Mouse (Mus musculus): ENCODE data around the gene Imp3. TPM values are rescaled to one million over a fixed set of nuclear protein-coding genes. Genes with fewer than 3 reads are reported as not detected.

The Imp3 gene
- polyA plus RNA-seq, 1 experiment from 2014 or later = 78.1 TPM

DNA sequence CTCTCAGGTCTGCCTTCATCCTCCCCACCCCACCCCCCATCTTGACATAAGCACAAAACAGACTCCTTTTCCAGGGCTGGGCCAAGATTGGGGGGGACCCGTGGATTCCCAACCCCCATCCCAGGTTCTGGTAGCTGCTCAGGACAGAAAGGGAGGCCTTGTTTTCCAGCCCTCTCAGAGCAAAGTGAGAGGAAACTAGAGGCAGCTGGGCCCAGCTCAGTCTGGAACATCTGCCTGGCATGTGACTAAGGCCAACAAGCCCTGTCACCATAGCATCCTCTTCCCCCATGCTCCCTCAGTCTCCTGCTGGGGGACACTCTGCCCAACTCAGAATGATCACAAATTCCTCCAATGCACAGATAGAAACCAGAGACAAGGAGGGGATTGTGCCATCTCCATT is 22.2 kb upstream of the Imp3 start:
- WGBS = 86% methylated on average over 1 of the region's 1 CpGs
- DNase-seq (ENCODE audit: low spot score) = no peak
- no peak for ATAC-seq (ENCODE audit: low FRiP score)

DNA sequence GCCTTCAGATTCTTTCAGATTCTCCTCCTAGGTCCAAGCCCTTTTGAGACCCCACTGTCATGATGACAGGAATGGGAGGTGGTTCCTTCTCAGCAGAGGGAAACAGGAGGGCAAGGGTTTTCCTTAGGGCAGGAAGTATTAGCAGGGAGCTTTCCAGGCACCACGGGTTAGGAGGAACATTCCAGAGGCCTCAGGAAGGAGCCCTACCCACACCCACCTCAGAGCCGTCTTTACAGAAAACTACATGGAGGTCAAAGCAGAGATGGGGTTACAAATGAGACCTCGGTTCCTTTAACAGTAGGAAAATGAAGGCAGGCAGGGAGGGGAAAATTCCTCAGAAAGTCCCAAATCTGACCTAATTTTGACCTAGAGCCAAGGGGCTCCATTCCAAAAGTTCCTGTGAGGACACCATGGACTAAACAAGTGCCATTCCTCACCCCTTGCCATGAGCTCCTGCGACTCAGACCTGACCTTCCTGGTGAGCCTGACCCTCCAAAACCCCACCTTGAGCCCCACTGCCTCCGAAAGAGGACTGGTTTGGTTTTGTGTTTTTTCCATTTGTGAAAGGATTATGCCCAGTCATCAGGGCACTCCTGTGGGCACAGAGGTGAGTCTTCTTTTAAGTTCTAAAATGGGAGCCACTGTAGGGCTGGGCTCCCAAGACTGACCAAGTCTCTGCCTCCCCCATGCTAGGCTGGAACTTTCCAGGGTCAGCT is 21.4 kb upstream of the Imp3 start:
- Histone ChIP-seq H3K27me3 (ENCODE audit: control insufficient read depth, insufficient read depth, low read length) (no peaks in the 10 kb centered on the region), H3K4me1 (replicated peaks; ENCODE audit: control insufficient read depth, insufficient read depth, low read length) (no peaks in the 10 kb centered on the region), H3K36me3 (replicated peaks; ENCODE audit: control insufficient read depth, insufficient read depth) (0 out of 2 replicates have a peak, but pooled peaks cover 3% of the 10 kb centered on the region), H3K4me3 (replicated peaks; ENCODE audit: low read length) (no peak overlapping the region), H3K27ac (no peak overlapping the region), H3K9me3 (ENCODE audit: control insufficient read depth, low read length) (no peaks in the 10 kb centered on the region), H3K4me2 (replicated peaks) (no peak overlapping the region), H3K9ac (no peak overlapping the region)
- DNase-seq (ENCODE audit: low spot score) = no peak
- no peak for ATAC-seq (ENCODE audit: low FRiP score)
- WGBS = 89% methylated on average over 5 of the region's 5 CpGs

More for the DNA sequence above, 22.2 kb upstream of the Imp3 start:
- Histone ChIP-seq H3K4me1 (replicated peaks; ENCODE audit: control insufficient read depth, insufficient read depth, low read length) (no peaks in the 10 kb centered on the region), H3K27me3 (ENCODE audit: control insufficient read depth, insufficient read depth, low read length) (no peaks in the 10 kb centered on the region), H3K9me3 (ENCODE audit: control insufficient read depth, low read length) (no peaks in the 10 kb centered on the region), H3K4me2 (replicated peaks) (no peak overlapping the region), H3K36me3 (replicated peaks; ENCODE audit: control insufficient read depth, insufficient read depth) (0 out of 2 replicates have a peak, but pooled peaks cover 3% of the 10 kb centered on the region), H3K9ac (no peak overlapping the region), H3K4me3 (replicated peaks; ENCODE audit: low read length) (no peak overlapping the region), H3K27ac (no peak overlapping the region)

DNA sequence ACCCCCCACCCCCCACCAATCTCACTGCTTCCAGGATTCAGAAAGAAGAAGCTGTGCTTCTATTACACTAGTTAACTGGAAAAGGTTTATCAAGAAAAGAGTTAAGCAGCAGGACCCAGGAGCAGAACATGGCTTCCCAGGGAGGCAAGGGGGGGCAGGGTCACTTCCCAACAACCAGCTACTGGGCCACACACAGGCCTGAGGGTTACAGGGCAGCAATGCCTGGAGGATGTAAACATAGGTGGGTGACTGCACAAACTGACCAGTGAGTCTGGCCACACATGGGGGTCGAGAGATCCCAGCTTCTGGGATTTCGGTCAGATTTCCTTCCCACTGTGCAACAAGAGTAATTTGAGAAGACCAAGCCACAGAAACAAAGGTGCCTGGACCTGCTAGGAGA is 20.1 kb upstream of the Imp3 start:
- 57% methylated on average over 2 of the region's 2 CpGs for WGBS
- H3K9me3 ChIP-seq (ENCODE audit: control insufficient read depth, low read length) = no peaks in the 10 kb centered on the region
- no peaks in the 10 kb centered on the region for H3K27me3 ChIP-seq (ENCODE audit: control insufficient read depth, insufficient read depth, low read length)
- H3K4me1 ChIP-seq (replicated peaks; ENCODE audit: control insufficient read depth, insufficient read depth, low read length) = no peaks in the 10 kb centered on the region
- H3K27ac ChIP-seq = no peak overlapping the region
- 0 out of 2 replicates have a peak, but pooled peaks cover 3% of the 10 kb centered on the region for H3K36me3 ChIP-seq (replicated peaks; ENCODE audit: control insufficient read depth, insufficient read depth)
- DNase-seq (ENCODE audit: low spot score) (no peak), ATAC-seq (ENCODE audit: low FRiP score) (no peak)
- no peak overlapping the region for H3K9ac ChIP-seq
- H3K4me3 ChIP-seq (replicated peaks; ENCODE audit: low read length) = no peak overlapping the region
- H3K4me2 ChIP-seq (replicated peaks) = no peak overlapping the region

- H3K4me3 ChIP-seq (replicated peaks; ENCODE audit: low read length) = no peak overlapping the region
- ATAC-seq (ENCODE audit: low FRiP score) (no peak), DNase-seq (ENCODE audit: low spot score) (no peak)
- no peaks in the 10 kb centered on the region for H3K4me1 ChIP-seq (replicated peaks; ENCODE audit: control insufficient read depth, insufficient read depth, low read length)
- no peak overlapping the region for H3K9ac ChIP-seq
- no peaks in the 10 kb centered on the region for H3K27me3 ChIP-seq (ENCODE audit: control insufficient read depth, insufficient read depth, low read length)
- H3K27ac ChIP-seq = no peak overlapping the region
- WGBS = 95% methylated on average over 13 of the region's 13 CpGs
- 0 out of 2 replicates have a peak, but pooled peaks cover 3% of the 10 kb centered on the region for H3K36me3 ChIP-seq (replicated peaks; ENCODE audit: control insufficient read depth, insufficient read depth)
- H3K4me2 ChIP-seq (replicated peaks) = no peak overlapping the region
- no peaks in the 10 kb centered on the region for H3K9me3 ChIP-seq (ENCODE audit: control insufficient read depth, low read length)
Measured at GRCm38 (mm10) chr9:56918466-56918865, 18.8 kb upstream of the Imp3 start.

GRCm38 (mm10) chr9:56922746-56923145 is 14.5 kb upstream of the Imp3 start:
- H3K27ac ChIP-seq = no peak overlapping the region
- H3K4me2 ChIP-seq (replicated peaks) = peak overlapping the region; percentile 35
- H3K9ac ChIP-seq = no peak overlapping the region
- H3K4me1 ChIP-seq (replicated peaks; ENCODE audit: control insufficient read depth, insufficient read depth, low read length) = peaks cover 5% of the 10 kb centered on the region; the same call in 1 of the 2 replicates
- ATAC-seq (ENCODE audit: low FRiP score) (no peak), DNase-seq (ENCODE audit: low spot score) (no peak)
- WGBS = 94% methylated on average over 4 of the region's 4 CpGs
- H3K36me3 ChIP-seq (replicated peaks; ENCODE audit: control insufficient read depth, insufficient read depth) = no peaks in the 10 kb centered on the region
- no peak overlapping the region for H3K4me3 ChIP-seq (replicated peaks; ENCODE audit: low read length)
- H3K9me3 ChIP-seq (ENCODE audit: control insufficient read depth, low read length) = no peaks in the 10 kb centered on the region
- no peaks in the 10 kb centered on the region for H3K27me3 ChIP-seq (ENCODE audit: control insufficient read depth, insufficient read depth, low read length)

DNA sequence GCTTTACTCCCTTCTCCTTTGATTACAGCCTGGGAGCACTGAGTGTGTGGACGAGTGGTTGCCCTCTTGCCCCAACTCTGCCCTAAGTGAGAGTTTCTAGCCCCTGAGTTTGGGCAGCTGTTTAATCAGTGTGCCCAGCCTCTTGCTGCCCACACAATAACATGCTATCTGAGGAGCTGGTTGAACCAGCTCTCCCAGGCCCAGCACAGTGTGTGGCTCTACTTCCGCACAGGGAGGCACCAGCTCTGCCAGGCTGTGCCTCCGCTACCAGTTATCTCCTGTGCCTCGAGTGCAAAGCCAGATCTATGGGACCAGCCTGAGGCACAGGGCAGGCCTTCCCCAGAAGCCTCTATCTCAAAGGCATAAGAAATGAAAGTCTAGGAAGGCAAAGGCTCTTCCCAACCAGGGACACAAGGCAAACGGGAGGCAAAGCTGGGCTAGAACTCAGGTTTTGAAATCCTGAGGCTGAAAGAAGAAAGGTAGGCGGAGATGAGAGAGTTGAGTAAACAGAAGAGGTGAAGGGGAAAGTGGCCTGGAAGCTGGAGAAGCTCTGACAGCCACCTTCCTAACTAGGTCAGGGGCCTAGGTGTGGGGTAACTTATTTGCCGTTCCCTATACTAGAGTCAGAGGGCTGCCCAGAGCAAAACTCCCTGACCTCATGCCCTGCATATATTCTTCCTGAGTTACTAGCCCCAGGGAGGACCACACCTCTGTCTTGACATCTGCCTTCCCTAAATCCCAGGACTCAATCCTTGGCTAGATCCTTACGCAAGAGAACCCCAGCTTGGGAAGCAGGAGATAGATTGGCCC is 13.2 kb upstream of the Imp3 start:
- DNase-seq (ENCODE audit: low spot score) (no peak), ATAC-seq (ENCODE audit: low FRiP score) (no peak)
- peak overlapping the region; percentile 35 for H3K4me2 ChIP-seq (replicated peaks)
- H3K36me3 ChIP-seq (replicated peaks; ENCODE audit: control insufficient read depth, insufficient read depth) = no peaks in the 10 kb centered on the region
- H3K9ac ChIP-seq = no peak overlapping the region
- no peaks in the 10 kb centered on the region for H3K9me3 ChIP-seq (ENCODE audit: control insufficient read depth, low read length)
- H3K27ac ChIP-seq = no peak overlapping the region
- peak overlapping the region; percentile 5; the same call in 1 of the 2 replicates for H3K4me3 ChIP-seq (replicated peaks; ENCODE audit: low read length)
- no peaks in the 10 kb centered on the region for H3K27me3 ChIP-seq (ENCODE audit: control insufficient read depth, insufficient read depth, low read length)
- H3K4me1 ChIP-seq (replicated peaks; ENCODE audit: control insufficient read depth, insufficient read depth, low read length) = peaks cover 5% of the 10 kb centered on the region; the same call in 1 of the 2 replicates
- 70% methylated on average over 8 of the region's 8 CpGs for WGBS

DNA sequence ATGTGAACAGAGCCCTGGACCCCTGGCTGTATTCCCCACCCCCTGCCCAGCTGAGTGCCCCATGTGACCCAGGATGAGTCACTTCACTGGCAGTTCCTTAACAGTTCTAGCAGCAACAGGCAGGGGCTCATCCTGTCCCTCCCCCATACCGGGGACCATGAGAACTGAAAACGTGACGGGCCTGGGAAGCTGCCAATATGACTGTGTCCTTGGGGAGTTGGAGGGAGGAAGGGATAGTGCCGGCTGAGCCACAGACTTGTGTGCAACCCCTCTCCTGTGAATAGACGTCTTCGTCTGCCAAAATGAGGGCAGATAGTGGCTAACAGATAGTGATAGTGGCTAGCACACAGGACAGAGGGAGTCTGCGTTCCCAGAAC is 12.6 kb upstream of the Imp3 start:
- 22% methylated on average over 7 of the region's 7 CpGs for WGBS
- ATAC-seq (ENCODE audit: low FRiP score) (peak; percentile 29), DNase-seq (ENCODE audit: low spot score) (peak; percentile 53)
- no peak overlapping the region for H3K9ac ChIP-seq
- peak overlapping the region; percentile 35 for H3K4me2 ChIP-seq (replicated peaks)
- H3K36me3 ChIP-seq (replicated peaks; ENCODE audit: control insufficient read depth, insufficient read depth) = no peaks in the 10 kb centered on the region
- H3K27me3 ChIP-seq (ENCODE audit: control insufficient read depth, insufficient read depth, low read length) = peaks cover 6% of the 10 kb centered on the region; the same call in 1 of the 2 replicates
- no peaks in the 10 kb centered on the region for H3K9me3 ChIP-seq (ENCODE audit: control insufficient read depth, low read length)
- 0 out of 2 replicates have a peak overlapping the region, but pooled peaks have one; percentile 5 for H3K4me3 ChIP-seq (replicated peaks; ENCODE audit: low read length)
- H3K27ac ChIP-seq = no peak overlapping the region
- peaks cover 5% of the 10 kb centered on the region; the same call in 1 of the 2 replicates for H3K4me1 ChIP-seq (replicated peaks; ENCODE audit: control insufficient read depth, insufficient read depth, low read length)

- Histone ChIP-seq H3K4me1 (replicated peaks; ENCODE audit: control insufficient read depth, insufficient read depth, low read length) (peaks cover 5% of the 10 kb centered on the region; the same call in 1 of the 2 replicates), H3K9me3 (ENCODE audit: control insufficient read depth, low read length) (no peaks in the 10 kb centered on the region), H3K36me3 (replicated peaks; ENCODE audit: control insufficient read depth, insufficient read depth) (no peaks in the 10 kb centered on the region), H3K4me2 (replicated peaks) (peak overlapping the region; percentile 35), H3K27me3 (ENCODE audit: control insufficient read depth, insufficient read depth, low read length) (peaks cover 12% of the 10 kb centered on the region; the same call in 1 of the 2 replicates), H3K9ac (no peak overlapping the region), H3K4me3 (replicated peaks; ENCODE audit: low read length) (no peak overlapping the region), H3K27ac (no peak overlapping the region)
- WGBS = 82% methylated on average over 26 of the region's 26 CpGs
- ATAC-seq (ENCODE audit: low FRiP score) = no peak
- no peak for DNase-seq (ENCODE audit: low spot score)
Measured at GRCm38 (mm10) chr9:56925291-56926024, 11.8 kb upstream of the Imp3 start.

GRCm38 (mm10) chr9:56926025-56926360 is 11.3 kb upstream of the Imp3 start:
- Histone ChIP-seq H3K9ac (no peak overlapping the region), H3K36me3 (replicated peaks; ENCODE audit: control insufficient read depth, insufficient read depth) (no peaks in the 10 kb centered on the region), H3K4me3 (replicated peaks; ENCODE audit: low read length) (no peak overlapping the region), H3K27me3 (ENCODE audit: control insufficient read depth, insufficient read depth, low read length) (peaks cover 12% of the 10 kb centered on the region; the same call in 1 of the 2 replicates), H3K4me1 (replicated peaks; ENCODE audit: control insufficient read depth, insufficient read depth, low read length) (peaks cover 5% of the 10 kb centered on the region; the same call in 1 of the 2 replicates), H3K27ac (no peak overlapping the region), H3K4me2 (replicated peaks) (peak overlapping the region; percentile 80; the same call in 1 of the 2 replicates), H3K9me3 (ENCODE audit: control insufficient read depth, low read length) (no peaks in the 10 kb centered on the region)
- DNase-seq (ENCODE audit: low spot score) (no peak), ATAC-seq (ENCODE audit: low FRiP score) (no peak)
- 98% methylated on average over 10 of the region's 10 CpGs for WGBS
